Mouse (Mus musculus): ENCODE measurements around the gene Clstn2. TPM values are rescaled to one million over a fixed set of nuclear protein-coding genes. Genes with fewer than 3 reads are reported as not detected.

Gene Clstn2
- total and polyA plus RNA-seq, 2 experiments from 2014 or later: 0.14 to 0.61 TPM

DNA sequence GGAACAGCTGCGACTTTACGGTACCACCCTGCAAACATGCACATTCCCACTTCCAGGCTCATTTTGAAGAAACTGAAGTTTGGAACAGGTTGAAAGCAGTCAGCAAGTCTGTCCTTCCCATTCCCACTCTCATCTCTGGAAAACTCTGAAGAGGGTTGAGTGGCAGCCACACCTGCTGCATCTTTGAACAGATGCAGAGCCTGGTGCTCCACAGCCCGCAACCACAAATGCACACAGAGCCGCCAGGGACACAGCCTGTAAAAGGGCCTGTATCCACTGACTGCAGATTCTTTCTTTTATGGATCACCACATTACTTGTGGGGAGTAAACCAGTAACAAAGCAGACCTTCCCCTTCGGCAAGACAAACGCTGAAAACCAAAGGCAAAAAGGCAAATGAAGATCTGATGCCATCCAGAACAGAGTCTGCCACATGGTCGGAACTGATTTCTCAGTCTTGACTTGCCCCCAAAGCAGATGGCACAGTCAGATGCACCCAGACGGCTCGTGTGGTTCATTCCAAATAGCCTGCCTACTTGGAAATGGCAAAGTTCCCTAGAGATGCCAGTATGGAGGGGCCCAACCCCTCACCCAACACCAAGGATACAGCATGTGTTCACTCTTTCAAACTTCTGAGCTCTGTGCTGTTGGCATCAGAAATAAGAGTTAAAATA lies 394.2 kb downstream of the Clstn2 start:
- Histone ChIP-seq H3K27me3 (ENCODE audit: control insufficient read depth, insufficient read depth, low read length) (no peaks in the 10 kb centered on the region), H3K4me2 (ENCODE audit: low read depth, low read length) (no peak overlapping the region), H3K4me3 (ENCODE audit: low read depth, low read length) (no peak overlapping the region), H3K36me3 (replicated peaks; ENCODE audit: control insufficient read depth, insufficient read depth, low read length) (no peaks in the 10 kb centered on the region), H3K4me1 (ENCODE audit: control insufficient read depth, insufficient read depth) (no peaks in the 10 kb centered on the region), H3K9ac (replicated peaks; ENCODE audit: low read depth, low read length) (no peak overlapping the region), H3K9me3 (replicated peaks; ENCODE audit: control insufficient read depth, low read length) (no peaks in the 10 kb centered on the region), H3K27ac (ENCODE audit: low read depth) (no peak overlapping the region)
- TF ChIP-seq CTCF (IDR thresholded peaks at IDR 0.05; ENCODE audit: low read depth) (no peak), EP300 (IDR thresholded peaks at IDR 0.05; ENCODE audit: low read depth) (no peak)
- no peak for ATAC-seq (ENCODE audit: insufficient read depth, low read depth)
- WGBS: 89% methylated on average over 9 of the region's 9 CpGs
- no peak for DNase-seq (ENCODE audit: low spot score)

DNA sequence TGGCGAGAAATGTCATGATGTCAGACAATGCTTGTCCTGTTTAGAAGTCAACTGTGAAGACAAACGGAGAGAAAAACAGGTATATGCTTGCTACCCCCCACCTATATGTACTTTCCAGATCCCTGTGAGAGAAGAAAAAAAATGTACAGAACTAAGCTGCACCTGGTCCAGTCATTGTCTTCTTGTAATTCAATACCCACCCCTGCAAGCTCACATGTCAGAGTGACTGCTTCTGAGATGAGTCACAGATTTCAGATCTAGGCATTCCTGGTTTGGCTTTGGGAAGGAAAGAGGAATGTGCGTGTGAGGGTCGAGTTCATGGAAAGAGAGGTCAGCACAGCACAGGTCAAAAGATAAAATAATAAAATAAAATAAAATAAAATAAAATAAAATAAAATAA lies 397.6 kb downstream of the Clstn2 start:
- no peaks in the 10 kb centered on the region for H3K4me1 ChIP-seq (ENCODE audit: control insufficient read depth, insufficient read depth)
- H3K27me3 ChIP-seq (ENCODE audit: control insufficient read depth, insufficient read depth, low read length): no peaks in the 10 kb centered on the region
- 52% methylated on average over 4 of the region's 4 CpGs for WGBS
- DNase-seq (ENCODE audit: low spot score) (no peak), ATAC-seq (ENCODE audit: insufficient read depth, low read depth) (no peak)
- no peak overlapping the region for H3K27ac ChIP-seq (ENCODE audit: low read depth)
- no peak overlapping the region for H3K4me2 ChIP-seq (ENCODE audit: low read depth, low read length)
- no peaks in the 10 kb centered on the region for H3K9me3 ChIP-seq (replicated peaks; ENCODE audit: control insufficient read depth, low read length)
- no peak overlapping the region for H3K9ac ChIP-seq (replicated peaks; ENCODE audit: low read depth, low read length)
- no peak overlapping the region for H3K4me3 ChIP-seq (ENCODE audit: low read depth, low read length)
- no peaks in the 10 kb centered on the region for H3K36me3 ChIP-seq (replicated peaks; ENCODE audit: control insufficient read depth, insufficient read depth, low read length)
- TF ChIP-seq EP300 (IDR thresholded peaks at IDR 0.05; ENCODE audit: low read depth) (no peak), CTCF (IDR thresholded peaks at IDR 0.05; ENCODE audit: low read depth) (no peak)

DNA sequence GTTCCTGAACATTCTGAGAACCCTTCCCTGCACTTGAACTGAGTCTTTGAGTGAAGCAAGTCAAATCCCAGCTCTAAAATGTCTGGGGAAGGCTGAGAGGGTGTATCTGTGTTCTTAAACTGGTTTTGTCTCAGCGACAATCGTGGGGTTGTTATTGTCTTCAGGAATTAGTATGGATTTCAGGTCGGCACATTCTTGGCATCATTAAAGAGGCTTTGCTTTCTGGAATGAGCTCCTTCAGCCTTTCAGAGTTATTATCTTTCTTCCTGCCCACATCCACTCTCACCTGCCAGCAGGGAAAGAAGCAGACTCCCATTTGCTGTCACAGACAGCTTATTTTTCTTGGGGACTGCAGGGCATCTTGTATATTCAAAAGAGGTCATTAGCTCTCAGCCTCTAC lies 398.1 kb downstream of the Clstn2 start:
- Histone ChIP-seq H3K9me3 (replicated peaks; ENCODE audit: control insufficient read depth, low read length) (no peaks in the 10 kb centered on the region), H3K36me3 (replicated peaks; ENCODE audit: control insufficient read depth, insufficient read depth, low read length) (no peaks in the 10 kb centered on the region), H3K27ac (ENCODE audit: low read depth) (no peak overlapping the region), H3K4me1 (ENCODE audit: control insufficient read depth, insufficient read depth) (no peaks in the 10 kb centered on the region), H3K4me2 (ENCODE audit: low read depth, low read length) (no peak overlapping the region), H3K9ac (replicated peaks; ENCODE audit: low read depth, low read length) (no peak overlapping the region), H3K4me3 (ENCODE audit: low read depth, low read length) (no peak overlapping the region), H3K27me3 (ENCODE audit: control insufficient read depth, insufficient read depth, low read length) (no peaks in the 10 kb centered on the region)
- no peak for DNase-seq (ENCODE audit: low spot score)
- 72% methylated on average over 3 of the region's 3 CpGs for WGBS
- ATAC-seq (ENCODE audit: insufficient read depth, low read depth): no peak
- no peak for TF ChIP-seq EP300 (IDR thresholded peaks at IDR 0.05; ENCODE audit: low read depth)
- TF ChIP-seq CTCF (IDR thresholded peaks at IDR 0.05; ENCODE audit: low read depth): no peak

DNA sequence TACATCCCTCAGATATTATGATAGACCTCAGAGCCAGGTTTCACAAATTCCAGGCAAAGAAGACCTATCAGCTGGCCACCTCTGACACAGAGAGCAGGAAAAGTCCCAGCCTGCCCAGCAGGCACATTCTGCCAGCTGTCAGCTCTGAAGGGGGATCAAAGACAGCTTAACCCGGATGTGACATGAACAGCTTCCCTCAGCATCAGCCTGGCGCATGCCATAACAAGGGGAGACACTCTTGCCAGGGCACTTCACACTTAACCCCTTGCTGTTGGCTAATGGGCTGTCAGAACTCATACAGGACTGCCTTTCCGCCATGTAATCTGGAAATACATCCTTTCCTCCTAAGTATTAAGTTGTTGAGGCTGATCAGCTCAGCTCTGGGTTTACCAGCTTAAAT lies 403.8 kb downstream of the Clstn2 start:
- no peak overlapping the region for H3K27ac ChIP-seq (ENCODE audit: low read depth)
- H3K9ac ChIP-seq (replicated peaks; ENCODE audit: low read depth, low read length): no peak overlapping the region
- H3K36me3 ChIP-seq (replicated peaks; ENCODE audit: control insufficient read depth, insufficient read depth, low read length): no peaks in the 10 kb centered on the region
- no peaks in the 10 kb centered on the region for H3K9me3 ChIP-seq (replicated peaks; ENCODE audit: control insufficient read depth, low read length)
- H3K4me3 ChIP-seq (ENCODE audit: low read depth, low read length): no peak overlapping the region
- H3K27me3 ChIP-seq (ENCODE audit: control insufficient read depth, insufficient read depth, low read length): no peaks in the 10 kb centered on the region
- TF ChIP-seq EP300 (IDR thresholded peaks at IDR 0.05; ENCODE audit: low read depth) (no peak), CTCF (IDR thresholded peaks at IDR 0.05; ENCODE audit: low read depth) (no peak)
- WGBS: 38% methylated on average over 3 of the region's 3 CpGs
- DNase-seq (ENCODE audit: low spot score) (no peak), ATAC-seq (ENCODE audit: insufficient read depth, low read depth) (no peak)
- no peak overlapping the region for H3K4me2 ChIP-seq (ENCODE audit: low read depth, low read length)
- H3K4me1 ChIP-seq (ENCODE audit: control insufficient read depth, insufficient read depth): no peaks in the 10 kb centered on the region

DNA sequence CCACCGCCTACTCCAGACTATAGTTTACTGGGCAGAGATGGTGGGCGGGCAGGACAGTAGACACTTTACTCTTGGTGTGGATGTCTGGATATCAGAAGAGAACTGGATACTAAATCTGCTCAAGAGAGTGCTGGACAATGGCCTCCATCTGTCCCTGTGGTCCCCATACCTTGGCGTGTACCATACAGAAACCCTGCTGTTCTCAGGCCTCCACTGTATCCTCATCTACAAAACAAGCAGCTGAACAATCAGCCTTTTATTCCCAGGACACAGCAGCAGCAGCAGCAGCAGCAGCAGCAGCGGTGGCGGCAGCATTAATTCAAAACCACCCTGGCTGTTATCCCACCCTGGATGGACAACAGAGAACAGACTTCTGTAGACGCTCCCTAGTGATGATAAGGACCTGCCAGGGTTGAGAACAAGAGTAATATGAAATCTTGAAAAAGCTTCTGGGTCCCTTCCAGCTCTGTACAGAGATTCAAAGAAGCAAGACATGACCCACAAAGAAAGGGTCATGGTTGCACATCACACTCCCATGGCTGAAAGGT lies 404.5 kb downstream of the Clstn2 start:
- Histone ChIP-seq H3K27me3 (ENCODE audit: control insufficient read depth, insufficient read depth, low read length) (no peaks in the 10 kb centered on the region), H3K27ac (ENCODE audit: low read depth) (no peak overlapping the region), H3K4me3 (ENCODE audit: low read depth, low read length) (no peak overlapping the region), H3K9me3 (replicated peaks; ENCODE audit: control insufficient read depth, low read length) (no peaks in the 10 kb centered on the region), H3K9ac (replicated peaks; ENCODE audit: low read depth, low read length) (no peak overlapping the region), H3K36me3 (replicated peaks; ENCODE audit: control insufficient read depth, insufficient read depth, low read length) (no peaks in the 10 kb centered on the region), H3K4me1 (ENCODE audit: control insufficient read depth, insufficient read depth) (no peaks in the 10 kb centered on the region), H3K4me2 (ENCODE audit: low read depth, low read length) (no peak overlapping the region)
- no peak for DNase-seq (ENCODE audit: low spot score)
- no peak for TF ChIP-seq CTCF (IDR thresholded peaks at IDR 0.05; ENCODE audit: low read depth)
- TF ChIP-seq EP300 (IDR thresholded peaks at IDR 0.05; ENCODE audit: low read depth): no peak
- 57% methylated on average over 6 of the region's 6 CpGs for WGBS
- ATAC-seq (ENCODE audit: insufficient read depth, low read depth): no peak

DNA sequence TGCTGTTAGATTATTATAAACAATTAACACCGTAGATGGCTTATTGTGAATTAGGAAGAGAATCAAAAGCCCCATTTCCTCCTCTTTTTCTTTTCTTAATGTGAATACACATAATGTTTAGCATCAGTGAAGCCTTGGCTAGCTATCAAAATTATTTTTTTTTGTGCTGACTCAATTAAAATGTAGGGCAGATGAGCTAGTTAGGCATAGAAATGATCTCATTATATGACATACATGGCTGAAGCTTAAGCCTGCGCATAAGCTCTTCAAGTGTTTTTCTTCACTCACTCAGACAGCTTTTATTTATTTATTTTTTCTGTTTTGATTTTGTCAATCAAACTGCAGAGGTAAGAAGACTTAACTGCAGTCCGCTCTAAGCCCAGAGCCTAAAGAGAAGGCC lies 405.1 kb downstream of the Clstn2 start:
- DNase-seq (ENCODE audit: low spot score) (no peak), ATAC-seq (ENCODE audit: insufficient read depth, low read depth) (no peak)
- Histone ChIP-seq H3K36me3 (replicated peaks; ENCODE audit: control insufficient read depth, insufficient read depth, low read length) (no peaks in the 10 kb centered on the region), H3K9ac (replicated peaks; ENCODE audit: low read depth, low read length) (no peak overlapping the region), H3K4me3 (ENCODE audit: low read depth, low read length) (no peak overlapping the region), H3K4me1 (ENCODE audit: control insufficient read depth, insufficient read depth) (no peaks in the 10 kb centered on the region), H3K4me2 (ENCODE audit: low read depth, low read length) (no peak overlapping the region), H3K27me3 (ENCODE audit: control insufficient read depth, insufficient read depth, low read length) (no peaks in the 10 kb centered on the region), H3K9me3 (replicated peaks; ENCODE audit: control insufficient read depth, low read length) (no peaks in the 10 kb centered on the region), H3K27ac (ENCODE audit: low read depth) (no peak overlapping the region)
- TF ChIP-seq CTCF (IDR thresholded peaks at IDR 0.05; ENCODE audit: low read depth) (no peak), EP300 (IDR thresholded peaks at IDR 0.05; ENCODE audit: low read depth) (no peak)
- 81% methylated on average over 3 of the region's 3 CpGs for WGBS

Measured in heart, postnatal 0 days (tissue).